Mouse (Mus musculus) forebrain, embryonic 11.5 days (tissue): Measurements from ENCODE around the gene Tcea3. TPM values are rescaled to one million over a fixed set of nuclear protein-coding genes. Genes with fewer than 3 reads are reported as not detected.

Source experiments
- ATAC-seq: fragments of 200-750 bp; cut with Nextera tagmentation; replicated peaks from 2 replicates; pipeline ENCODE4 v1.8.0; 2017; ENCODE audit warnings: moderate TSS enrichment; ENCODE audit not compliant: low FRiP score
- DNase-seq: peaks from one replicate; pipeline ENCODE4 v3.0.0-alpha.2; 2017; ENCODE audit warnings: low spot score
- H3K27ac ChIP-seq: fragments of 300-500 bp; sonication (generic); 2 replicates; pipeline ENCODE4 v1.5.1; 2014; ENCODE audit warnings: low read depth, low read length
- H3K27me3 ChIP-seq: fragments of 300-500 bp; sonication (generic); 2 replicates; pipeline ENCODE4 v1.6.1; 2014; ENCODE audit warnings: mild to moderate bottlenecking, low read length, mixed read lengths; ENCODE audit not compliant: control insufficient read depth, insufficient read depth
- H3K36me3 ChIP-seq: fragments of 300-500 bp; sonication (generic); 2 replicates; pipeline ENCODE4 v1.6.1; 2014; ENCODE audit warnings: mild to moderate bottlenecking, low read length, moderate library complexity, mixed read lengths; ENCODE audit not compliant: control insufficient read depth, insufficient read depth
- H3K4me1 ChIP-seq: fragments of 300-500 bp; sonication (generic); replicated peaks from 2 replicates; pipeline ENCODE4 v1.6.1; 2014; ENCODE audit warnings: low read length, mixed read lengths; ENCODE audit not compliant: control insufficient read depth, insufficient read depth
- H3K4me2 ChIP-seq: fragments of 300-500 bp; sonication (generic); 2 replicates; pipeline ENCODE4 v1.6.1; 2014; ENCODE audit warnings: low read depth, mild to moderate bottlenecking, low read length, moderate library complexity, mixed read lengths; ENCODE audit not compliant: severe bottlenecking
- H3K4me3 ChIP-seq: fragments of 300-500 bp; sonication (generic); 2 replicates; pipeline ENCODE4 v1.5.1; 2014; ENCODE audit warnings: low read depth, low read length
- H3K9ac ChIP-seq: fragments of 300-500 bp; sonication (generic); 2 replicates; pipeline ENCODE4 v1.6.1; 2014; ENCODE audit warnings: low read length
- H3K9me3 ChIP-seq: fragments of 300-500 bp; sonication (generic); 2 replicates; pipeline ENCODE4 v1.6.1; 2016; ENCODE audit warnings: low read length, mixed read lengths; ENCODE audit not compliant: control insufficient read depth
- WGBS: fragments of 180-500 bp; shearing (Covaris S2); extraction: QIAGEN DNeasy Blood & Tissue Kit; methylation state at CpG from one replicate; pipeline ENCODE4 v1.1.7; 2014; 5-methylcytosine and 5-hydroxymethylcytosine counted together
- polyA plus RNA-seq: library from polyadenylated mRNA; unstranded; fragments of >200 nt; fragmentation: Nextera tagmentation; extraction: Ambion mirVana; gene quantifications from 2 replicates; pipeline ENCODE4 v1.2.1, GENCODE M21; 2014

The Tcea3 gene
- polyA plus RNA-seq, 1 experiment from 2014 or later = 1.1 TPM

GRCm38 (mm10) chr4:136242065-136242703 is 5.3 kb upstream of the Tcea3 start:
- H3K4me3 ChIP-seq = no peak overlapping the region
- DNase-seq = no peak
- H3K27me3 ChIP-seq = peaks cover 36% of the 10 kb centered on the region
- H3K4me1 ChIP-seq = peaks cover 10% of the 10 kb centered on the region
- H3K27ac ChIP-seq = no peak overlapping the region
- WGBS = 47% methylated on average over 8 of the region's 8 CpGs
- H3K4me2 ChIP-seq = no peak overlapping the region
- H3K36me3 ChIP-seq = no peaks in the 10 kb centered on the region
- H3K9ac ChIP-seq = no peak overlapping the region
- no peak for ATAC-seq
- H3K9me3 ChIP-seq = no peaks in the 10 kb centered on the region

GRCm38 (mm10) chr4:136242728-136243127 is 4.8 kb upstream of the Tcea3 start:
- Histone ChIP-seq H3K4me1 (peaks cover 15% of the 10 kb centered on the region), H3K36me3 (no peaks in the 10 kb centered on the region), H3K27me3 (peaks cover 42% of the 10 kb centered on the region), H3K27ac (no peak overlapping the region), H3K9ac (no peak overlapping the region), H3K9me3 (no peaks in the 10 kb centered on the region), H3K4me2 (no peak overlapping the region), H3K4me3 (no peak overlapping the region)
- no peak for DNase-seq
- no peak for ATAC-seq
- WGBS = 75% methylated on average over 7 of the region's 7 CpGs

GRCm38 (mm10) chr4:136244208-136244607 is 3.3 kb upstream of the Tcea3 start:
- Histone ChIP-seq H3K36me3 (no peaks in the 10 kb centered on the region), H3K27ac (no peak overlapping the region), H3K9me3 (no peaks in the 10 kb centered on the region), H3K9ac (no peak overlapping the region), H3K4me2 (no peak overlapping the region), H3K27me3 (peaks cover 43% of the 10 kb centered on the region), H3K4me1 (peaks cover 27% of the 10 kb centered on the region), H3K4me3 (no peak overlapping the region)
- ATAC-seq (no peak), DNase-seq (no peak)
- WGBS = 66% methylated on average over 7 of the region's 7 CpGs

GRCm38 (mm10) chr4:136245681-136246080 is 1.8 kb upstream of the Tcea3 start:
- no peak for ATAC-seq
- H3K9me3 ChIP-seq = no peaks in the 10 kb centered on the region
- 33% methylated on average over 5 of the region's 5 CpGs for WGBS
- no peak overlapping the region for H3K9ac ChIP-seq
- peaks cover 56% of the 10 kb centered on the region for H3K27me3 ChIP-seq
- DNase-seq = no peak
- H3K4me1 ChIP-seq = peaks cover 27% of the 10 kb centered on the region
- no peak overlapping the region for H3K4me2 ChIP-seq
- H3K4me3 ChIP-seq = no peak overlapping the region
- H3K36me3 ChIP-seq = no peaks in the 10 kb centered on the region
- no peak overlapping the region for H3K27ac ChIP-seq

GRCm38 (mm10) chr4:136246568-136246969 is 960 bp upstream of the Tcea3 start:
- Histone ChIP-seq H3K36me3 (no peaks in the 10 kb centered on the region), H3K27ac (no peak overlapping the region), H3K27me3 (peaks cover 56% of the 10 kb centered on the region), H3K9ac (no peak overlapping the region), H3K9me3 (no peaks in the 10 kb centered on the region), H3K4me3 (no peak overlapping the region), H3K4me2 (0 out of 2 replicates have a peak overlapping the region, but pooled peaks have one; percentile 15), H3K4me1 (peaks cover 27% of the 10 kb centered on the region)
- ATAC-seq (no peak), DNase-seq (no peak)
- WGBS = 3% methylated on average over 12 of the region's 12 CpGs

GRCm38 (mm10) chr4:136247386-136247728 is 172 bp upstream of the Tcea3 start:
- Histone ChIP-seq H3K27me3 (peaks cover 58% of the 10 kb centered on the region), H3K4me3 (peak overlapping the region; percentile 38), H3K36me3 (no peaks in the 10 kb centered on the region), H3K4me1 (peaks cover 27% of the 10 kb centered on the region), H3K4me2 (peak overlapping the region; percentile 85), H3K9ac (no peak overlapping the region), H3K9me3 (no peaks in the 10 kb centered on the region), H3K27ac (no peak overlapping the region)
- DNase-seq = no peak
- WGBS = 1% methylated on average over 14 of the region's 14 CpGs
- ATAC-seq = 0 out of 2 replicates have a peak, but pooled peaks have one; percentile 18

GRCm38 (mm10) chr4:136248464-136249331 is 1.2 kb downstream of the Tcea3 start:
- H3K36me3 ChIP-seq = no peaks in the 10 kb centered on the region
- peaks cover 27% of the 10 kb centered on the region for H3K4me1 ChIP-seq
- ATAC-seq (no peak), DNase-seq (no peak)
- H3K27ac ChIP-seq = no peak overlapping the region
- H3K9ac ChIP-seq = no peak overlapping the region; the same call in 1 of the 2 replicates
- H3K4me2 ChIP-seq = peak overlapping the region; percentile 85
- H3K9me3 ChIP-seq = no peaks in the 10 kb centered on the region
- under 1% methylated on average over 36 of the region's 37 CpGs for WGBS
- peak overlapping the region; percentile 38 for H3K4me3 ChIP-seq
- peaks cover 58% of the 10 kb centered on the region for H3K27me3 ChIP-seq

- Histone ChIP-seq H3K4me1 (peaks cover 27% of the 10 kb centered on the region), H3K9ac (no peak overlapping the region), H3K4me2 (no peak overlapping the region), H3K36me3 (no peaks in the 10 kb centered on the region), H3K27me3 (peaks cover 58% of the 10 kb centered on the region), H3K9me3 (no peaks in the 10 kb centered on the region), H3K4me3 (no peak overlapping the region), H3K27ac (no peak overlapping the region)
- 3% methylated on average over 11 of the region's 11 CpGs for whole genome bisulfite sequencing
- DNase-seq (no peak), ATAC-seq (no peak)
These were observed 1.8 kb downstream of the Tcea3 start for GRCm38 (mm10) chr4:136249332-136249647.
